Mouse (Mus musculus) liver, adult 2 months (tissue): ENCODE data around the gene Tulp2.

Experiments
- CTCF ChIP-seq: fragments of 200-500 bp; IDR thresholded peaks from 2 replicates; pipeline ENCODE4 v1.5.1; 2011; ENCODE audit warnings: low read depth, low read length, control low read depth
- POLR2A ChIP-seq: fragments of 200-500 bp; IDR thresholded peaks from 2 replicates; pipeline ENCODE4 v1.6.1; 2011; ENCODE audit warnings: low read length, control low read depth; ENCODE audit not compliant: insufficient read depth; ENCODE audit errors: extremely low read depth

- no peak for TF ChIP-seq POLR2A
- TF ChIP-seq CTCF: no peak
Measured at GRCm38 (mm10) chr7:45494548-45494947, 12.9 kb downstream of the Tulp2 start.
